8 mouse cellular contexts compared by ENCODE assay signal in the genomic region with DNA sequence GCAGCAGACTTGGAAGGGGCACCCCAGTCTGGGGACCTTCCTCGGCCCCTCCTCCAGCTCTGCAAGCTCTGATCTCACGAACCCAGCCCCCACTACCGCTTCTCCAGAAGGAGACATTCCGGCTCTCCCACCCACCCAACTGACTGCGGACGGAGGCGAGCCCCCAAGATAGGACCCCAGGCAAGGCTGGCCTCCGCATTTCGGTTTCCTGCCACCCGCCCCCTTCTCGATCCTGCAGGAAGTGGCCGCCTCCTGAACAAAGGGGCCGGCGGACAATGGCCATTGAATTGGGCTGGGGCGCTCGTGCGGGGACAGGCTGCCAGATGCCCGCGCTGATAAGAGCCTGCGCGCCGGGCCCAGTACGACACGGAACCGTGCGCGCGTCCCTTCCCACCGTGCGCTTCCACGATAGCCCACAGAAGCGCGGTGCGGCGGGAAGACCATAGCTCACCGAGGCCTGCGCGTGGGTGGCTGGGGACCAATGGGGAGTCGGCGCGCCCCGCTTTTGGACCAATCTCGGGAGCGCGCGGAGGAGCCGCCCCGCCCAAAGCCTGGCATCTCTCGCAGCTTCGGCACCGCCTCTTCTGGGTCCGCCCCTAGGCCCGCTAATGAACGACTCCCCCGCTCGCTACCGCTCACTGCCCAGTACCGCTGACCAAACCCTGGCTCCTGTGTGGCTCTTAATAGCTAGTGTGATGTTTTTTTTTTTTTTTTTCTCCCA. TPM values are rescaled to one million over a fixed set of nuclear protein-coding genes. Genes with fewer than 3 reads are reported as not detected.
DNase-seq lines count a peak whose midpoint lies in the region; ATAC-seq and TF ChIP-seq lines count a peak whose summit lies in the region.

No protein-coding gene starts in this region.

- H3K36me3 ChIP-seq in hindbrain, embryonic 10.5 days, result no peaks in the 10 kb centered on the region
- no peaks in the 10 kb centered on the region for H3K36me3 ChIP-seq in lung, postnatal 0 days (ENCODE audit: insufficient read depth, low read length)

- peaks cover 57% of the 10 kb centered on the region for H3K4me1 ChIP-seq in hindbrain, embryonic 10.5 days (replicated peaks)
- H3K4me1 ChIP-seq in lung, postnatal 0 days (ENCODE audit: insufficient read depth, low read depth, low read length), result peaks cover 19% of the 10 kb centered on the region

- WGBS in hindbrain, embryonic 10.5 days, result under 1% methylated on average over 58 of the region's 58 CpGs
- WGBS in lung, postnatal 0 days, result under 1% methylated on average over 58 of the region's 58 CpGs

- peak overlapping the region; percentile 73 for H3K4me3 ChIP-seq in hindbrain, embryonic 10.5 days
- H3K4me3 ChIP-seq in lung, postnatal 0 days (ENCODE audit: low read depth, low read length), result peak overlapping the region; percentile 53

- TF ChIP-seq CTCF in lung, postnatal 0 days (IDR thresholded peaks at IDR 0.05), result no peak

- DNase-seq in Muller cell, postnatal 12 days (ENCODE audit: inconsistent ontology term), result peak; percentile 97
- DNase-seq in cerebellum, adult 9-10 months, result peak; percentile 93
- peak; percentile 91 for DNase-seq in hindbrain, embryonic 10.5 days (ENCODE audit: low spot score)
- DNase-seq in layer of hippocampus, postnatal 10 days (ENCODE audit: low spot score in 2 of 2), result peak; percentile 87 to 93
- DNase-seq in lung, postnatal 0 days (ENCODE audit: low spot score), result peak; percentile 92
- peak; percentile 88 for DNase-seq in ovary, postnatal 36 days (ENCODE audit: low spot score)
- DNase-seq in thymus, postnatal 14 days, result peak; percentile 86

- H3K9ac ChIP-seq in lung, postnatal 0 days (replicated peaks; ENCODE audit: low read depth), result peak overlapping the region; percentile 36; the same call in 1 of the 2 replicates

- H3K9me3 ChIP-seq in hindbrain, embryonic 10.5 days, result no peaks in the 10 kb centered on the region
- H3K9me3 ChIP-seq in lung, postnatal 0 days (ENCODE audit: low read length), result no peaks in the 10 kb centered on the region

- H3K27ac ChIP-seq in hindbrain, embryonic 10.5 days, result peak overlapping the region; percentile 98
- peak overlapping the region; percentile 68 for H3K27ac ChIP-seq in lung, postnatal 0 days (ENCODE audit: low read length)

- H3K4me2 ChIP-seq in lung, postnatal 0 days (replicated peaks; ENCODE audit: low read depth, low read length), result peak overlapping the region; percentile 80

- peak; percentile 76 for ATAC-seq in frontal cortex, adult (ENCODE audit: low TSS enrichment)
- ATAC-seq in lung, postnatal 0 days, result peak; percentile 81

- peak; percentile 15; the same call in 1 of the 2 replicates for TF ChIP-seq EP300 in lung, postnatal 0 days (IDR thresholded peaks at IDR 0.05)

- peaks cover 7% of the 10 kb centered on the region; the same call in 1 of the 2 replicates for H3K27me3 ChIP-seq in hindbrain, embryonic 10.5 days (ENCODE audit: insufficient read depth, poor library complexity, severe bottlenecking)
- H3K27me3 ChIP-seq in lung, postnatal 0 days (replicated peaks; ENCODE audit: insufficient read depth, low read length), result no peaks in the 10 kb centered on the region

RNA-seq across cellular contexts. Expression of a gene that starts 8.3 kb away (rescaled TPM):
- polyA plus RNA-seq in hindbrain, embryonic 10.5 days (2016; fragmentation: Nextera tagmentation; extraction: Ambion mirVana), result 79.5 and 83.0 TPM in 2 replicates
- 10 to 100 TPM; 11.6 to 13.8 TPM for total RNA-seq in layer of hippocampus, postnatal 10 days (2021)
- polyA plus RNA-seq in lung, postnatal 0 days (2015; fragmentation: Nextera tagmentation; extraction: Ambion mirVana), result 101 TPM in 2 replicates

RNA-seq across cellular contexts. Expression of a gene that starts 20.6 kb away (rescaled TPM):
- polyA plus RNA-seq in hindbrain, embryonic 10.5 days (2016; fragmentation: Nextera tagmentation; extraction: Ambion mirVana), result 4.7 and 4.8 TPM in 2 replicates
- 10 to 100 TPM; 51.6 to 66.5 TPM for total RNA-seq in layer of hippocampus, postnatal 10 days (2021)
- 6.0 and 7.7 TPM in 2 replicates for polyA plus RNA-seq in lung, postnatal 0 days (2015; fragmentation: Nextera tagmentation; extraction: Ambion mirVana)

RNA-seq across cellular contexts. Expression of a gene that starts 26.1 kb away (rescaled TPM):
- polyA plus RNA-seq in hindbrain, embryonic 10.5 days (2016; fragmentation: Nextera tagmentation; extraction: Ambion mirVana), result 22.8 and 27.2 TPM in 2 replicates
- 10 to 100 TPM; 52.1 to 57.5 TPM for total RNA-seq in layer of hippocampus, postnatal 10 days (2021)
- polyA plus RNA-seq in lung, postnatal 0 days (2015; fragmentation: Nextera tagmentation; extraction: Ambion mirVana), result 20.2 and 23.4 TPM in 2 replicates

RNA-seq across cellular contexts. Expression of a gene that starts 50.3 kb away (rescaled TPM):
- 55.4 and 57.1 TPM in 2 replicates for polyA plus RNA-seq in hindbrain, embryonic 10.5 days (2016; fragmentation: Nextera tagmentation; extraction: Ambion mirVana)
- total RNA-seq in layer of hippocampus, postnatal 10 days (2021), result 10 to 100 TPM; 55.7 to 66.6 TPM
- 38.8 and 44.9 TPM in 2 replicates for polyA plus RNA-seq in lung, postnatal 0 days (2015; fragmentation: Nextera tagmentation; extraction: Ambion mirVana)

Comparison
In these comparisons a context has a peak if more than half of its experiments do, and no peak if none do; other contexts are left out.
1. Peak in every context shown above with its lines: DNase-seq, ATAC-seq, H3K4me3 ChIP-seq and H3K27ac ChIP-seq.